Mouse (Mus musculus) brain, embryonic 18.5 days (tissue): ENCODE data around the gene Ube2k.

Experiments used
- DNase-seq: peaks from one replicate; pipeline ENCODE4 v3.0.0-alpha.2; 2012; ENCODE audit warnings: low read depth, low spot score

The Ube2k gene

GRCm38 (mm10) chr5:65537420-65538071, 513 bp downstream of the Ube2k start:
- no peak for DNase-seq

DNA sequence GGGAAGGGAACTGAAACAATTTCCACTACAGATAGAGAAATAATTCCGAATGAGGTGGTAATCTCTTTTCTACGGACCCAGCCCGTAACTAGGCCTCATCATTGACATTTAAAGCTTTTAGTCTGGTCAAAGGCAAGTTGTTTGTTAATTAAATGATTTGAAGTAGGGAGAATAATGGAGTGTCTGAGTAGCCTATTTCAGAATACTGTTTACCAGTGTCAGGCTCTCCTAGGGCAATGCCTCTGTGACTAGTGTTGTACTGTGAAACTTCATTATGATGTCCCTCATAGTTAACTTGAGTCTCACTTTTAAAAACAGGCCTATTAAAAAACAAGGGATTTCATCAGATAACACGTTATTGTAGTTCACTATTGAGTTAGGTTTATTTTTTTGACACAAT, 1.1 kb downstream of the Ube2k start:
- DNase-seq: no peak

DNA sequence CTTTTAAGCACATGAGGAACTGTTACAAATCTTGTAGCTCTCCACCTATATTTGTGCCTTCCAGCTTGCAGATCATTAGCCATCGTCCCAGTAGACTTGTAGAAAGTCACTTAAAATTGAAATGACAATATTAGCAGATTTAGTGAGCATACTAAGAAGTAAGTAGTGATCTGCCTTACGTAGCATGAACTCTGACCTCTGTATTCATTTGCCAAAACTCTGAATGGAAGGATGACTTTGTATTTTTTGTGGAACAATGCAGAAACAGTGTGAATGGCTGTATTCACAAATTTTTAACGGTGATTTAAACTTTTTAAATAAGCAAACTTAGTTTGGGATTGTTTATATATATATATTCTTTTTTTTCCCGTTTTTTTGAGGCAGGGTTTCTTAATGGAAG, 1.8 kb downstream of the Ube2k start:
- no peak for DNase-seq

DNA sequence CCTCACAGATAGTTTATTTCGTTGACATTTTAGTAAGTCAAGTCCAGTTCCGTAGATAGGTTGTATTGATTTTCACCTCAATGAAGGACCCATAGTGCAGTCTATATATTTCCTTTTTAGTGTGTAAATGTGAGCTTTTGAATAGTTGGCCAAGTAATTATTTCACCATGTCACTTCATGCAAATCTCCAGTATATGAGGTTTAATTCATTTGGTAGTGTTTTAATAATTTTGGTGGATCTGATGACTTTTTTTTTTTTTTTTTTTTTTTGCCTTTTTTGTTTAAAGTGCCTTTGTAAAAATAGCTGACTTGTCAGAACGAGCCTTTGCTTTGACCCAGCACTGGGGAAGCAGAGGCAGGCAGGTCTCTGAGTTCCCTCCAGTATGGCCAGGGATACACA, 2.8 kb downstream of the Ube2k start:
- DNase-seq: no peak

DNA sequence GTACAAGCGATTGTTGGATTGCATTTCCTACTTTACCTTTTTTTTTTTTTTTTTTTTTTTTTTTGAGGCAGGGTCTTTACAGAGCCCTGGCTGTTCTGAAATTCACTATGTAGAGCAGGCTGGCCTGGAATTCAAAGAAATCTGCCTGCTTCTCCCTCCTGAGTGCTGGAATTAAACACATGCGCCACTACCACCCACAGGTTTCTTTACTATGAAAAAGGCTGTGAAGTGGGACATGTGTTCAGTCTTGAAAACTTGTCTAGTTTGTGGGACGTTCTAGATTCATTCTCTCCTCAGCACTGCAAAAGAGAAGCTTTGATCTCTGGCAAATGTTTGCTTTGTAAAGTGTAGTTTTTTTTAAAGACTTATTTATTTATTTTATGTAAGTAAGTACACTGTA, 4.9 kb downstream of the Ube2k start:
- DNase-seq: no peak

DNA sequence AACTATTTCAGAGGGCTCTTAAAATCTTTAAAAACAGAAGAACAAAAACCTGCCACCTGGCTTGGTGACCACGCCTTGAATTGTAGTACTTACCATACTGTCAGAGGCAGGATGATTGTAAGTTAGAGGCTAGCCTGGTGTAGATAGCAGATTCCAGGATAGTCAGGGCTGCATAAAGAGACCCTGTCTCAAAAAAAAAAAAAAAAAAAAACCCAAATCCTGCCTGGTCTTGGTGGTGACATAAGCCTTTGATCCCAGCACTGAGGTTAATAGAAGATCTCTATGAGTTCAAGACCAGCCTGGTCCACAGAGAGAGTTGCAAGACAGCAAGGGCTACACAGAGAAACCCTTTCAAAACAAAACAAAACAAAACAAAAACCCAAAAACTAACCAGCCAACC, 6.5 kb downstream of the Ube2k start:
- no peak for DNase-seq

GRCm38 (mm10) chr5:65544616-65545015, 7.6 kb downstream of the Ube2k start:
- no peak for DNase-seq

DNA sequence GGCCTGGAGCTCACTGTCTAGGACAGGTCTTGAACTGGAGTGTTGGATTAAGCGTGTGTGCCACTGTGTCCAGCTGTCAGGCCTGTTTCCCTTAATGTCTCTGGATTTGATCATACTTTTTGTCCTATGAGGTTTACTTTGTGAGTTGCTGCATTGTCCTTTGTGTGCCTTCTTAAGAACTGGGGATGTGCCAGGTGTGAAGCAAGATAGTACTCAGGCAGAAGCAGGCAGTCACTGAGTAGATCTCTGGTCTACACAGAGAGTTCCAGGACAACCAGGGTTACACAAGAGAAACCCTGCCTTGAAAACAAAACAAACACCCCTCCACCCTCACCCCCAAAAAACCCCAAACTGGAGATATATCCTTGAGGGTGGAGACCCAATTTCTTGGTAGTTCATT, 12.6 kb downstream of the Ube2k start:
- DNase-seq: no peak

DNA sequence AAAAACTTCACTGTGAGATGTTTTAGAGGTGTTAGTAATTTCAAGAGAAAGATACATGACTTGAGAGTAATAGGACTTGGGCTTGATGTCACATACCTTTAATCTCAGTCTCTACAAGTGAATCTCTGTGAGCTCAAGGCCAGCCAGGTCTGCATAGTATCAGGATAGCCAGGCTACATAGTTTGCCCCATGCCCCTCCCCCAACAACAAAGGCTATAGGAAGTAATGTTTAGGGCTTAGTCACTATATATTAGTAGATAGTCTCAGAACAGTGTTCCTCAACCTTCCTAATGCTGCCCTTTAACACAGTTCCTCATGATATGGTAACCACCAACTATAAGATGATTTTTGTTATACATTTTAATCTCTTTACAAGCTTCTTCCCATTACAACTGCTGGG, 20.1 kb downstream of the Ube2k start:
- no peak for DNase-seq

GRCm38 (mm10) chr5:65561125-65561893, 24.3 kb downstream of the Ube2k start:
- DNase-seq: no peak

- no peak for DNase-seq
Observed at GRCm38 (mm10) chr5:65565486-65565885, 28.5 kb downstream of the Ube2k start.

DNA sequence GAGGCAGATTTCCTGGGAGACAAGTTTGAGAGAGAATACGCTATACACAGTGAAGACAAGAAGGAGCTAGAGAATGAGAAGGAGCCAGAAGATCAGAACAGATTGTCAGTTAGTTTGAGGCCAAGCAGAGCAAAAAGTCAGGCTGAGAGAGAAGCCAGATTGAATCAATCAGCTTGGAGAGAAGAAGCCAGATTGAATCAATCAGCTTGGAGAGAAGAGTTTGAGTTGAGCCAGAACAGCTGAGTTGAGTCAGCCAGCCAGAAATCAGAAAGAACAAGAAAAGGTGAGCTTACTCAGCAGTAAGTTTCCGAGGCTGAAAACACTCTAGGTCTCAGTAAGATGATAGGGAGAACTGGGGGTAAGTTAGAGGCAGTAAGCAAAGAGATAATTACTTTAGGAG, 37.8 kb downstream of the Ube2k start:
- DNase-seq: no peak

- DNase-seq: no peak
Observed at GRCm38 (mm10) chr5:65575896-65576295, 38.9 kb downstream of the Ube2k start.

- no peak for DNase-seq
Observed at GRCm38 (mm10) chr5:65578545-65578944, 41.5 kb downstream of the Ube2k start.

DNA sequence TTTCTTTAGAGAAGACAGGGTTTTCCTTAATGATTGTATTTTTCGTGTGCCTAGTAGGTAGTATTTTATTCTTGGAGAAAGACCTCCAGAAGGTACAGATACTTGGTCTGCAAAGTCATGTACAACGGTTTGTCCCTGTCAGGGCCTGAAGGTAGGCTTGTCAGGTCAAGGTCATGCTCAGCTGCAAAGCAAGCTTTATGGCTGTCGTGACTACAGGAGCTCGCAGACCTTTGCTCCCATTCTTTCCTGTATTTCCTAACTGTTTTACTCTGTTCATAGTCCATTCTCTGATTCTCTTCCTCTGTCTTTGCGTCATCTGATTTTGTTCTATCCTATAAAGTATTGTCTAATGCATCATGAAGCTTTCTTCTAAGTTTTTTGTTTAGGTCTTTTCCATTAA, 49.3 kb downstream of the Ube2k start:
- no peak for DNase-seq

- no peak for DNase-seq
Observed at GRCm38 (mm10) chr5:65590199-65590598, 53.2 kb downstream of the Ube2k start.

GRCm38 (mm10) chr5:65592421-65592820, 55.4 kb downstream of the Ube2k start:
- DNase-seq: no peak

- DNase-seq: no peak
Observed at GRCm38 (mm10) chr5:65599681-65600080, 62.6 kb downstream of the Ube2k start.

DNA sequence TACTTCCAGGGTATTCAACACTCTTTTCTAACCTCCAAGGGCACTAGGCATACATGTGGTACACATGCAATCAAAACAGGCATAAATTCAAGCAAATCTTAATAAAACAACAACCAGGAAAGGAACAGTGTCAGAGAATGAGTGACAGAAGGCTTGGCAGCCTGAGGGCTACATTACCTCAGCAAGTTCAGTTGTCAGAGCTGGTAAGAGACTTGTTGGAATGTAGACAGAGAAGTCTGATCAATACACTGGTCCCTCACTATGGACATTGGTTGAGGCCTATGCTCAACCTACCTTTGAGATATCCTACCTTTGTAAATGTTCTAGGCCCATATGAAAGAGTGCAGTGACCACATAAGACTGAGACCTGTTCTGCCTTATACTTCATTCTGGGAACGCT, 69.8 kb downstream of the Ube2k start:
- DNase-seq: no peak

- no peak for DNase-seq
Observed at GRCm38 (mm10) chr5:65609769-65610168, 72.7 kb downstream of the Ube2k start.

DNA sequence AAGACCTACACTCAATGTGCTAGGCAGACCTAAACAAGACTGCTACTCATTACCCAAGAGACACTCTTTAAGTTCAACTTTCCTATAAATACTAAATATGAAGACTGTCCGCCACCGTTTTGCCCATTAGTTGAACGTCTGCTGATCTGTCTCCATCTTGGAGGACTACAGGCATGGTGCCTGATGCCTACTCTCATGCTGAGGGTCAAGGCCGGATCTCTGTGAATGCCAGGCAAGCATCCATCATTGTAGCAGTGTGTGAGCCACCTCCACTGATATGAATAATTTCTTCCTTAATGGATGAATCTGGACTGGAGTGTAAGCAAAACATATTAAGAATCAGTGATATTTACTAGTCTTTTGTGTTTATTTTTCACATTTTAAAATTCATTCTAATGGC, 73.5 kb downstream of the Ube2k start:
- no peak for DNase-seq

DNA sequence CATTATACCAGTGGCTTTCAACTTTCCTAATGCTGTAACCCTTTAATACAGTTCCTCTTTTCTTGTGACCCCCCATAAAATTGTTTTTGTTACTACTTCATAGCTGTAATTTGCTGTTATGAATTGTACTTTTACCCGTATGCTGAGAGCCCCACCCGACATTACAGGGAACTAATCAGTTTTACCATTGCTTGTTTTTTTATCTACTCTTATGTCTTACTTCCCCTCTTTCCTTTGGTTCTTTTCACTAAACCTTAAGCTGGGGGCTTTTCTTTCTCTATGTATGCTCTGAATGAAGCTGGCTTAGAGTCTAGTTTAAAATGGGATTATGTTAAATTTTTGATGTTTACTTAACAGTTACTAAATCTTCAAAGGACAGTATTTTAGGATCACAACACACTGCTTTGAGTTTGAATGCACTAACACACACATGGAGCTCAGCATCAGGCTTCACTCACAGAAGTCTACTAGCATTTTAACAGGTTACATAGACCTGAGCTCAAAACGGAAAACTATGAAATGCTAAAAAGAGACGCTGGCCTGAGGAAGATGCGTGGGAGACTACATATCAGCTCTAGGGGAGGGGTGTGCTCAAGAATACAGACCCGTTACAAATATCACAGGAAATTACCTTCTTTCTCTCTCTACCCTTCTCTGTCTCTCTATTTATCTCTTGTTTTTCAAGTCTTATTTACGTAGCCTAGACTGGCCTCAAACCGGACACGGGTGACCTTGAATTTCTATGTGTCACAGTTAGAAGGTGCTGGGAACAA, 76.3 kb downstream of the Ube2k start:
- DNase-seq: no peak

DNA sequence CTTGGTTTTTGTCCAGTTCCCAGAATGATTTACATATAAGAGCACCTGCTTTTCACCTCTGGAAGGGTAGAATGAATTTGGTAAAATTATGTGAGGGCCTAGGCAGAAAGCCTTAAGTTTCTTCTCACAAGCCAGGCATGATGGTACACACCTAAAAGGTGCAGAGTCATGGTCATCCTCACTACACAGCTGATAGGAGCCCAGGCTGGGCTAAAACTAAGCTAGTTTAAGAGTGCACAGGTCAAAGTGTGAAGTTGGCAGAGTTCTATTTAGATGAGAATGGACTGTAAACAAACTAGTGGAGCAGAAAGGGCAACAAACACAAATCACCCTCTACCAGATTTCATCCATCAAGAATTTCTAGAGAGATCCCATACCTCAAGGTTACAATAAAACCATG, 87.3 kb downstream of the Ube2k start:
- no peak for DNase-seq
